Mouse (Mus musculus) retina, embryonic 14.5 days (tissue): ENCODE results near the gene Pqlc3.

ENCODE experiments used
- DNase-seq: peaks from one replicate; pipeline ENCODE4 v3.0.0-alpha.2; 2015; ENCODE audit warnings: low spot score

Gene Pqlc3

GRCm38 (mm10) chr12:17001211-17001610, 1.0 kb upstream of the Pqlc3 start:
- no peak for DNase-seq

- DNase-seq, result no peak
Observed at GRCm38 (mm10) chr12:17000628-17001027, 420 bp upstream of the Pqlc3 start.

GRCm38 (mm10) chr12:16999146-16999545, 1.1 kb downstream of the Pqlc3 start:
- DNase-seq, result no peak

- DNase-seq, result no peak
Observed at GRCm38 (mm10) chr12:16996886-16997462, 3.2 kb downstream of the Pqlc3 start.

DNA sequence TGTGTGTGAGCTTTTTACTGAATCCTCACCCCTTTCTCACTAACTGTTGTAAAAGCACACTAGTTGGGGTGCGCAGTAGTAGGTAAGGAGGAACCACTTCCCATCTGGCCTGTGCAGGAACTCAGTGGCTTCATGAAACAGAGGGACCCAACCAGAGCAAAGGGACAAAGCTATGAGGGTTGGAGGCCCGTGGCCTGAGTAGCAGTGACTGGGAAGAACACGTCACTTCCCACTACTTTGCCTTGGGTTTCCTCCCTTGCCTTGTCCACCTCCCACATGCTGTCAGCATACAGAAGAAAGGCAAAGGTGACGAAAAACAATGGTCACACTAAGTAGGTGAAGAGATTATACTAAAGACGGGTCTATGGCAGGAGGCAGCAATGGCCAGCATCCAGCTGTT, 3.9 kb downstream of the Pqlc3 start:
- no peak for DNase-seq

- DNase-seq, result no peak
Observed at GRCm38 (mm10) chr12:16994291-16994690, 5.9 kb downstream of the Pqlc3 start.

DNA sequence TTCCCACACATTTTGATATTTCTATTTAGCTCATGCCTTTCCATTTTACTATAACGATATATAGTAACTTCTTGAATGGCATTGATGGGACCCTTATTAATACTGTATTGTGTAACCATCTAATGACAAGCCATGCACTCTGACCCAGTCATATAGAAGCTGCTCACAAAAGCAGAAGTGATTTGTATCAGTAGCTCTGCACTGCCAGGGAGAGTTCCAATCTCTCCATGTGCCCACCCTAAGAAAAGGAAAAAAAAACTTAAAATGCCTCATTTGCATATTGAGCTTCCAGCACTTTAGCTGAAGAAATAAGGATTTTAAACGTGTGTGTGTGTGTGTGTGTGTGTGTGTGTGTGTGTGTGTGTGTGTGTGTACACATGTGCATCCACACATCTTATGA, 7.9 kb downstream of the Pqlc3 start:
- DNase-seq, result no peak

GRCm38 (mm10) chr12:16991376-16991775, 8.8 kb downstream of the Pqlc3 start:
- DNase-seq, result no peak

- no peak for DNase-seq
Observed at GRCm38 (mm10) chr12:16985778-16986177, 14.4 kb downstream of the Pqlc3 start.

DNA sequence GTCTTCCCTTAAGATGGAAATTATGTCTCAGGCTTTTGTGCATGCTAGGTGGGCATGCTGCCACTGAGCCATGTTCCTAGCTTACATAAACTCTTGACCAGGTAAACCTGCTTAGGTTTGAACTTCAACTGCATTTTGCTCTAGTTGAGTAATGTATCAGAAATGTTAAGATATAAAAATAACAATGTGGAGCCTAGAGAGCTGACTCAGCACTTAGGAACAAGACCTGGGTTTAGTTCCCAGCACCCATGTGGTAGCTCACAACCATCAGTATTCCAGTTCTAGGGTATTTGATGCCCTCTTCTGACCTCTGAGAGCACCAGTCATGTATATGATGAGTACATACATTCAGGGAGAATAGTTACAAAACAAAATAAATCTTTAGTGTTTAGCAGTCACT, 23.1 kb downstream of the Pqlc3 start:
- no peak for DNase-seq

- DNase-seq, result no peak
Observed at GRCm38 (mm10) chr12:16966811-16967210, 33.4 kb downstream of the Pqlc3 start.

DNA sequence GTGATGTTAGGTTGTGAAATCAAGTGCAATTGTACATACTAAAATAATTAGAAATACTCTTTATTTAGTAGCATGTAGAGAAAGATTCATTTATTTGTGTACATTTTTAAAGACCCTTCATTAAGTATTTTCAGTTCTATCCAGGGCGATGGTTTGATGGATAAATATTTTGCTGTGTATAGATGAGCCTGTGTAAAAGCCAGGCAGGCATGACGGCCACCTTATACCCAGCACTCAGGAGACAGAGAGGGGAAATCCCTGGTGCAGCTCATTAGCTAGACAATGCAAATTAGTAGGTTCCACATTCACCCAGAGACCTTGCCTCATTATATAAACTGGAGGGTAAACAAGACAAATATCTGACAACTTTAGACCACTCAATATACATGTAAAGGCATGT, 36.9 kb downstream of the Pqlc3 start:
- DNase-seq, result no peak

GRCm38 (mm10) chr12:16958851-16959250, 41.4 kb downstream of the Pqlc3 start:
- DNase-seq, result peak; percentile 65

- DNase-seq, result no peak
Observed at GRCm38 (mm10) chr12:16948239-16948638, 52.0 kb downstream of the Pqlc3 start.

DNA sequence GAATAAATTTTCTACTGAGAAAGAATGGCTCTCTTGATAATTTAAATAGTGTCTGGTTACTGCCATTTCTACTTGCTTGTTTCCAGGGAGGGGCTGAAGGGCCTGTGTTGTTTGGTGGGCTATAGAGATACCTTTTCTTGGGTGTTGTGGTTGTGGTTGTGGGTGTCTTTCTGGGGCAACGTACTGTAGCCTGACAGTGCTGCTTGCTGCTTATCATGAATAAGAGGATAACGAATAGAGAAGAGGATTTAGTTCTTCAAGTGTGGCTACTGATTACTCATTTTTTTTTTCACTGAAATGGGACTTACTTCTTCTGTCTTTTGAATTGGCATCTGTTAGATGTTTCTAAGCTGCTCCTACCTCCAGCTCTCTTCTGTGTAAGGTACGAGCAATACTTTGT, 58.2 kb downstream of the Pqlc3 start:
- DNase-seq, result no peak
